Mouse (Mus musculus) stomach, postnatal 0 days (tissue): Measurements from ENCODE around the gene Senp7.

Source experiments
- CTCF ChIP-seq: IDR thresholded peaks from 2 replicates; pipeline ENCODE4 v1.5.1; 2016; ENCODE audit warnings: antibody characterized with exemption, low read depth, mild to moderate bottlenecking, moderate library complexity
- EP300 ChIP-seq: optimal IDR thresholded peaks from 2 replicates; pipeline ENCODE3; 2016; ENCODE audit warnings: antibody characterized with exemption

- no peak for TF ChIP-seq CTCF
- TF ChIP-seq EP300 = no peak
These were observed 20.1 kb upstream of the Senp7 start for GRCm38 (mm10) chr16:56027854-56028629.
